Mouse (Mus musculus): ENCODE data around the gene Cstb.

Gene Cstb

GRCm38 (mm10) chr10:78458348-78459111 lies 33.1 kb downstream of the Cstb start:
- no peak for DNase-seq (ENCODE audit: low read depth, low spot score)

DNA sequence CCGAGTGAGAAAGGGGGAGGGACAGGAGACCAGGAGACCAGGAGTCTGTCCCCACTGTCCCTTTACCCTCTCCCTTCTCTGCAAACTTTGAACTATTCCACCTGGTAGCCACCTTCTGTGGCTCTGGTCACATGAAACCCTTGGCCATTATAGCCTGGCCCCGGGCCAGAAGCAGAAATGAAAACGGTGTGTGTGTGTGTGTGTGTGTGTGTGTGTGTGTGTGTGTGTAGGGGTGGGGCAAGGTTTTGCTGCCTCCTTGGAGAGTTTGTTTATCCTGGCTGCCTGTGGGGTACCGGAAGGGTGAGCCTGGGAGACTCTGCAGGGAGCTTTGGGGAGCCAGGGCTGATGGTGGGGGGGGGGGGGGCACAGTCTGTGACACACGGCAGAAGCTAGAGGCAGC lies 35.0 kb downstream of the Cstb start:
- DNase-seq (ENCODE audit: low read depth, low spot score), result no peak

DNA sequence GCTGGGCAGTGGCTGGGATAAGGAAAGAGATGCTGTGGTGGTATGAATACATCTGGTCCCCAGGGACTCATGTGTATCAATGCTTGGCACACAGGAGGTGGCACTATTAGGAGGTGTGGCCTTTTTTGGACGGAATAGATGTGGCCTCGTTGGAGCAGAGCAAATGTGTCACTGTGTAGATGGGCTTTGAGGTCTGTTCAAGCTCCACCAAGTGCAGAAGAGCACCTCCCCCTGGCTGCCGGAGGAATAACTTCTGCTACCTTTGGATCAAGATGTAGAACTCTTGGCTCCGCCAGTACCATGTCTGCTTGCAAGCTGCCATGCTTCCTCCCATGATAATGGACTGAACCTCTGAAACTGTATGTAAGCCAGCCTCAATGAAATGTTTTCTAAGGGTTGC lies 36.3 kb downstream of the Cstb start:
- DNase-seq (ENCODE audit: low read depth, low spot score), result peak; percentile 52

DNA sequence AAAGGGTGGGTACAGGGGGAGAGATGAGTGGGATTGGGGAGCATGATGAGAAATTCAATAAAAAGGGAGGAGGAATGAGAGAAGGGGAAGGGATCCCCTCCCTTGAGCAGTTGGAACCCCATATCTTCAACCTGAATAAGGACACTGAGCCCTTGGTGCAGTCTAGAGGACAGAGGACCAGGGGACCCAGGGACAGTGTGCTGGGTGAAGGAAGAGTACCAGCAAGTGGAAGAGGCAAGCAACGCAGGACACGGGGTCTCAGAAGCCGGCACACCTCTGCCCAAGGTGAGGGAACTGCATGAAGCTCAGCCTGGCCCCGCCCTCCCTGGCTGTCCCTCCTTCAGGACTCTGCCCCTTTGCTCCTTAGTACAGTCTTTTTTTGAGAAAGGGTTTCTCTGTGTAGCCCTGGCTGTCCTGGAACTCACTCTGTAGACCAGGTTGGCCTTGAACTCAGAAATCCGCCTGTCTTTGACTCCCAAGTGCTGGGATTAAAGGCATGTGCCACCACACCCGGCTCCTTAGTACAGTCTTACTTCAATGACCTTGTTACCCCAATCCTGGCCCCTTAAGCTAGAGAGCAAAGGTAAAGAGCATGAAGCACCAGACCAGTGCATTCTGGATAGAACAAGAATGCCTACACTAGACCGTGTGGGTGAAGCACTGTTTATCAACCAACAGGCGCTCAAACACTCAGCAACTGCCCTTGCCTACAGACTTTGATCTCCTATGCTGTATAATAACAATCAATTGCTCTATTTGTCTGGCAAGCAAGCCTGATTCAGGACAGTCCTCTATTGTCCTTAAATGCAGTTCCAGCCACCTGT lies 37.7 kb downstream of the Cstb start:
- no peak for DNase-seq (ENCODE audit: low read depth, low spot score)

GRCm38 (mm10) chr10:78463769-78464167 lies 38.3 kb downstream of the Cstb start:
- DNase-seq (ENCODE audit: low read depth, low spot score), result no peak

- no peak for DNase-seq (ENCODE audit: low read depth, low spot score)
These were observed 38.8 kb downstream of the Cstb start for GRCm38 (mm10) chr10:78464201-78464791.

GRCm38 (mm10) chr10:78464792-78465207 lies 39.3 kb downstream of the Cstb start, which contains the start of gene Pdxk:
TSS of gene Pdxk (minus strand) at chr10:78464975.
- DNase-seq (ENCODE audit: low read depth, low spot score), result peak; percentile 95

DNA sequence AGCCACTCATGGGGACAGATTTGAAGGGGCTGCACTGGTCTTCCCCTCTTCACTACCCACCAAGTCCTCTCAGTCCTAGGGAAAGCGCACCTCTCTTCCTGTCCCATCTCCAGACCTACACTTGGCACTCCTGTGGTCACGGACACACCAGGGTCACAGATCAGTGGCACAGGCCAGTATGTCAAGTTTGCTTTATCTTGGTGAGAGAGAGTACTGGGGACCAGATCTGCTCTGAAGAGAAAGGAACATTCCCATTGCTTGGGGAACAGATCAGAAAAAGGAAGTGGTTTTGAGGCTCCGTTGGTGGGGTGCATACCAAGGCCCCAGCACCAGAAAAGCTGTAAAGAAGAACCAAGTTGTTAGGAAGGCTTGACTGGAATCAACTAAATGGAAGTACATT lies 40.0 kb downstream of the Cstb start:
- DNase-seq (ENCODE audit: low read depth, low spot score), result peak; percentile 23

- DNase-seq (ENCODE audit: low read depth, low spot score), result no peak
These were observed 41.2 kb downstream of the Cstb start for GRCm38 (mm10) chr10:78466647-78467046.

DNA sequence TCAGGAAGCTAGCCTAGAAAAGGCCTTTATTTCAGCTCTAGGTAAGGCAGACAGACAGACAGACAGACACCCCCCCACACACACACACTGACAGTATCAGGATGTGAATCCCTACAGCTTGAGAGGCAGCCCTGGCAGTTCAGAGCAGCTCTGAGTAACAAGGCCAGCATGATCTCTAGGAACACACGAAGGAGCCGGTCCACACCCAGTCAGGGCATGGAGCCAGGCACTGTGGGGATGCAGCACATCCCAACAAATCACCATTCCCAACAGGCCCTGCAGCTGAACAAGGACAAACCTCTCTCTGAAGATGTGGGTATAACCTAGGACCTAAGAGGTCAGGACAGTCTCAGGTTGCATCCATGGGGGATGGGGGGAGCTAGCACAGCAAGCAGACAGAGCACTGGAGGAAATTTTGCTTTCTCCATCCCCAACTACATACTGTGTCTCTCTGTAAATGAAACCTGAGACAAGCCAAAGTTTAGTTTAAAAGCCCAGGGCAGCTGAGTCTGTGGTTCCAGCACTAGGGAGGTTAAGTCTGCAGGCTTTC lies 42.4 kb downstream of the Cstb start:
- DNase-seq (ENCODE audit: low read depth, low spot score), result no peak

DNA sequence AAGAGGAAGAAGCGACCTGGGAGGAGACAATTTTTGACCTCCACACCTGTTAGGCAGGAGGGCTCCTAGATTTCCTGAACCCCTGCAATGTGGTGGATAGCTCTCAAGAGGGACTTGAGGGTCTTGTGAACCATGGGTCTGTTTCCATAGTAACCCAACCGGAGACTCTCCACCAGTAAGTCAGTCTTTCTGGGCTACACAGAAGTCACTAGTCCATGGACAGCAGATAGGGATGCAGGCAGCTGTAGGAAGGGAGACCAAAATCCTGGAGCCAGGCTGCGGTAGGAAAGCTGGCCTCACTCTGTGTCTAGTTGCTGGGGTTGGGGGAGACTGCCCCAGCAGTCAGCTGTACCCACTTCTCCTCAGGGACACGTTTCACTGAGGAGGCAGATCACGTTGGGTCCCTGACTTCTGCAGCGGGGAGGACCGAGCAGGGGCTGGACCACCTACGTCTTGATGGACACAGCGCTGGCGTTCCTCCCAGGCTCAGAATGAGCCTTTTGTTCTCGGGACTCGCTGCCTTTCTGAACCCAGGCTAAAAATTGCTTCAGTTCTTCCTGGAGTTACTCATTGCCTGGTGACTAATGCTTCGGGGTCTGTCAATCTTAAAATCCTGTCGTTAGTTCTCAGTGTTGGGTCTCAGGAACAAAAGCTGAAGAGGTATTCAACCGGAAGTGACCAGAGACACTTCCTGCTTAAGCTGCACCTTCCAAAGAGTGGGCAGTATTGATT lies 45.3 kb downstream of the Cstb start:
- DNase-seq (ENCODE audit: low read depth, low spot score), result no peak

GRCm38 (mm10) chr10:78472046-78472445 lies 46.6 kb downstream of the Cstb start:
- no peak for DNase-seq (ENCODE audit: low read depth, low spot score)

DNA sequence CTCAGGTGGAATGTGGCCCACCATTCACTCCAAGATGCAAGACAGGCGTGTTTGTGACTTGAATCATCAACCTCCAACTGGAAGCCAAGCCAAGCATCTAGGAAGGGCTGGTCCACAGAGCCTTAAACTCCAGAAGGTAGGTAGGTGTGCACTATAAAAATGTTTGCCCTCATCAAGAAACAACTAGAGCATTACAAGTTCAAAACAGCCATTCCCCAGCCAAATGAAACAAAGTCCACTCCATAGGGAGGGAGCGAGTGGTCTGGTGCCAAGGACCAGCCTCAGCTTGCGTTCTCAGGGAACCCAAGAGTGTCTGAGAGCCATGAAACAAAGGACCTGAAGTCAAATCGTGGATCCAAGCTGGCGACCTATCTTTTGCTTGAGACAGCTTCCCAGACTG lies 48.0 kb downstream of the Cstb start:
- no peak for DNase-seq (ENCODE audit: low read depth, low spot score)

- no peak for DNase-seq (ENCODE audit: low read depth, low spot score)
These were observed 49.3 kb downstream of the Cstb start for GRCm38 (mm10) chr10:78474759-78475158.

DNA sequence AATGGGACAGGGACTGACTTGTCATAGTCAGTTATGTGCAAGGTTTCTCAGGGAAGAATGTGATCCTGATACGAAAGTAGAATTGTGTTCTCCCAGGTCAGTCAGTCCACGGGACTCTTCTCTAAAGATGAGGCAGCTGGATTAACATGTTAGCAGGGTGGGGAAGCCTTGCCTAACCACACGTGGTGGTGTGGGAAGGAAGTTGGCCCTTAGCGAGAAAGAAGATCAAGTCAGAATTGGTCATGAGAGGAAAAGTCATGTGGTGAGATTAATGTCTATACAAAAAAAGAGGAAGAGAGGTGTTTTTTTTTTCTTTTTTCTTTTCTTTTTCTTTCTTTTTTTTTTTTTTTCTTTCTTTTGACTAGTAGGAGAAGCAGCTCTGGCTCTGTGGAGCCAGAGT lies 51.4 kb downstream of the Cstb start:
- no peak for DNase-seq (ENCODE audit: low read depth, low spot score)
